Mouse (Mus musculus) embryo, embryonic 11.5 days (tissue): ENCODE data around the gene 3110082I17Rik.

Source experiments
- DNase-seq: peaks from one replicate; pipeline ENCODE4 v3.0.0-alpha.2; 2012; ENCODE audit warnings: low read depth, low spot score

The 3110082I17Rik gene

DNA sequence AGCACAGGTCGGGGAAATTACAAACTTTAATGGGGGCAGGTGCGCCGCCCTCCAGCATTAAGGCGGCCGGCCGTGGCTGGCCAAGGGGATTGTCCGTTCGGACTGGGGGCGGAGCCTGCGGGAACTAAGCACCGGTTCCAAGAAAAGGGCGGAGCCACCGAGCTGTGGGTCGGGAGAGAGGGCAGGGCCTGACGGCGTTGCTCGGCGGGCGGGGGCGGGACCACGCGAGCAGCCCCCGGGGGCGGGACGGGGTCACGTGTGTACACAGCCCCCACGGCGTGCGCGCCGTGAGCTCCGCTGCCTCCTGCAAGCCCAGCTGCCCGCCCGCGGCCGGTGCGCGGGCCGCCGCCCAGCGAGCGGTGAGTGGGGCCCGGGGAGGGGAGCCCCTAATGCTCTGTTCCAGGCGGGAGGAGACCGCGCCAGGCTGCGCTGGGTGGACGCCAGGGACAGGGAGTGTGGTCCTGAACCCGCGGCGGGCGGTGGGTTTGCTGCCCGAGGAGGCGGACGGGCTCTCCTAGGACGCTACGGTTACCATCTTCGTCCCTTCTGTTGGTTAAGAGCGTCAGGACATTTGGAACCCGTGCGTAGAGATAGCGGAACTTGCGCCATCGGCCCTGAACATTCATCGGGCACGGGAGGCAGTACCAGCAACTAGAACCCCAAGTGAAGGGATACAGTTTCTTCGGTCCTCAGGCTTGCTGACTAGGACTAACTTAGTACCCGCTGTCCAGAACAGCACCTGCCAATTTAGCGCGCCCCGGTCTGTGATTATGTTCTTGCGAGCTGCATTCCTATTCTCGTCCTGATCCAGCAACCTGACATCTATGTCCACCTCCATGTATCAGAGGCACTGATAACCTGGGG, 79.7 kb downstream of the 3110082I17Rik start:
- peak; percentile 78 for DNase-seq

GRCm38 (mm10) chr5:139379771-139380384, 80.4 kb downstream of the 3110082I17Rik start:
- no peak for DNase-seq

GRCm38 (mm10) chr5:139378986-139379629, 81.2 kb downstream of the 3110082I17Rik start:
- no peak for DNase-seq

- no peak for DNase-seq
Measured at GRCm38 (mm10) chr5:139378271-139378556, 82.1 kb downstream of the 3110082I17Rik start.

GRCm38 (mm10) chr5:139377468-139378270, 82.7 kb downstream of the 3110082I17Rik start, which contains the start of gene Gpr146:
Gene Gpr146, plus strand, starts transcription at chr5:139377697.
- DNase-seq = no peak

- no peak for DNase-seq
Measured at GRCm38 (mm10) chr5:139374841-139375240, 85.5 kb downstream of the 3110082I17Rik start.

DNA sequence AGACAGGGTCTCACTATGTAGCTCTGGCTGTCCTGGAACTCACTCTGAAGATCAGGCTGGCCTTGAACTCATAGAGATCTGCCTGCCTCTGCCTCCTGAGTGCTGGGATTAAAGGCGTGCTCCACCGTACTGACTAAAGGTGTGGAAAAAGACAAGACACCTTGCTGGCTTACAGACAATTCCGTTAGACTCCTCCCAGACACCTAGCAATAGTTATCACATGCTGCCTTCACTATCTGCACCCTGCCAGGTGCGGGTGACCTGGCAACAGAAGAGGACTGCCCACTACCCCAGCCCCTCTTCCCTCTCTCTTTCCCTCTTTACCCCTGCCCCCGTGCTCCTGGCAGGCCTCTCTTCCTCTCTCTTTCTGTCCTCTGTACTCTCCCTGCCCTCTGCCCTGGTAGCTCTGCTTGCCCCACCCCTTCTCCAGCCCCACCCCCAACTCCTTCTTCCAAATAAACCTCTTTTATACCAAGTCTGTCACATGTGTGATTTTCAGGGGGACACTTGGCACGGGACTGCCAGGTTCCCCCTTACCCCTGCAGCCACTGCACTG, 86.4 kb downstream of the 3110082I17Rik start:
- no peak for DNase-seq

GRCm38 (mm10) chr5:139373126-139373525, 87.2 kb downstream of the 3110082I17Rik start:
- no peak for DNase-seq

DNA sequence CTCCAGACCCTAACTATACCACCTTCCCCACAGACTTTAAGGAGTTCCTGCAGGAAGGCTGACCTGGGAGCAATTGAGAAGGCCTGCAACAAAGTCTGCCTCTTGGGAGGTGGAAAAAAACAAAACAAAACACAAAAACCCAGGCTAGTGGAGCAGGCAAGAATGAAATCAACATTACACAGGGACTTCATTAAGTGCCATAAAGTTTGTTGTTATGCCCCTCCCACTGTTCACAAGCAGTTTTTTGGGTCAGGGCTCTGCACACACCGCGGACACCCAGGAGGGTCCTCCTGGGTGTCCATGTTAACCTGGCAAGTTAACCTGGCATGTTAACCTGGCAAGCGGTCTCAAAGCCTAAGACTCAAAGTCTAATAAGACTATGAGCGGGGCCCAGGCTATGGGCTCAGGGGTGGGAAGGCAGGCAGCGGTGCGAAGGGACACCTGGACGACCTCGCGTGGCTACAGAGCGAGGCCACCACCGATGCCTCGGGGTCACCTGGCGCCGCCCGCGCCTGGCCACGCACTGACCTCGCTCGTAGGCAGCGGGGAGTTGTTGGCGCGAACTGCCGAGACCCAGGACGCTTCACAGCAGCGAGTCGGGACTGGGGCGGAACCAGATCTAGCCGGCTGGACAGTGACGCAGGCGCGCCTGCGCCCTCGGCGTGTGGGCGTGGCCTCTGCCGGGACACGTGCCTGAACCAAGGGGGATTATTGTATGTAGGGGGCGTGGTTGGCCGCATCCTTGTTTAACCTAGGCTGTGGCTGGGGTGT, 88.5 kb downstream of the 3110082I17Rik start:
- peak; percentile 90 for DNase-seq

- DNase-seq = no peak
Measured at GRCm38 (mm10) chr5:139371118-139371517, 89.2 kb downstream of the 3110082I17Rik start.

DNA sequence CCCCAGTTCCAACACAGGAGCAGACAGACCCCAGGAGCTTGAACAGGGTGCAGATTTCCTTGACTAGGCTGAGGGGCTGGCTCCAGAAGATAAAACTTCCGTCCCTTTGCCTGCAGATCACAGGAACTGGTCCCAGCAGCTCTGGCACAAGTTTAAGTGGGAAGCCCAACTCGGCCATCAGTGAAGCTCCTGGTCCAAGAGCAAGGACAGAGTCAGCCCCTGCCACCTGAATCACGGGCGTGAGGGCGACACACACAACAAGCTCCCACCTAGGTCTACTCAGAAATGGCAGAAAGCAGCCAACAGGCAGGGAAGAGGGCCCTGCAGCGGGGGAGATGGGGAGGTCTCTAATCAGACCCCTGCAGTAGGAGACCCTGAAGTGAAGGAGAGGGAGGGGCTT, 90.0 kb downstream of the 3110082I17Rik start:
- no peak for DNase-seq

DNA sequence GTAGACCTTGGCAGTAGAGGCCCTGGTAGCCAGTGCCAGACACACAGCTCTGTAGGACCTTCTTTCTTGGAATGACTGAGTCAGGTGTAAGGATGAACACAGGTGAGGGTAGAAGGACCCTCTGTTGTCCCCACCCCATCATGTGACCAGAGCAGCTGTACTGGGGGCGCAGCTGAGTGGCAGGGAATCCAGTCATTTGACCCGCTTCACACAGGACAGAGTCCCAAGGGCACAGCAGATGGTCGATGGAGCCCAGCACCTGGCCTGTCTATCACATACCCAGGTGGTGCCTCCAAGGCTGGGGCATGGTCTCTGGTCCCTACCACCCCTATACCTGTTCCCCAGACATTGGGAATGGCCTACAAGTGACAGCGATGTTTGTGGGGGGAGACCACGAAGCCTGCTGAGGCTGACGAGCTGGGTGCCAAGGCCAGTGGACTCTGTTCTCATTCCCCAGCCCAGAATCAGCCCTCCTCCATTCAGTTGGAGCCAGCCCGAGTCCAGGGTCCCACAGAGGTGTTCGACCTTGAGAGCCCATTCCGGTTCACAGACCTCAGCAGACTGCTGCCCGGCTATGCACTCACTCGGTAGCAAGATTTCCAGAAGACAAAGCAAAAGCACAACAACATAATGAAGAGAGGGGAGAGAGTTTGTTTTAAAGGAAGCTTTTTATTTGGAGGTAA, 91.5 kb downstream of the 3110082I17Rik start:
- no peak for DNase-seq

- DNase-seq = no peak
Measured at GRCm38 (mm10) chr5:139367884-139368458, 92.4 kb downstream of the 3110082I17Rik start.

- no peak for DNase-seq
Measured at GRCm38 (mm10) chr5:139366484-139366883, 93.8 kb downstream of the 3110082I17Rik start.

DNA sequence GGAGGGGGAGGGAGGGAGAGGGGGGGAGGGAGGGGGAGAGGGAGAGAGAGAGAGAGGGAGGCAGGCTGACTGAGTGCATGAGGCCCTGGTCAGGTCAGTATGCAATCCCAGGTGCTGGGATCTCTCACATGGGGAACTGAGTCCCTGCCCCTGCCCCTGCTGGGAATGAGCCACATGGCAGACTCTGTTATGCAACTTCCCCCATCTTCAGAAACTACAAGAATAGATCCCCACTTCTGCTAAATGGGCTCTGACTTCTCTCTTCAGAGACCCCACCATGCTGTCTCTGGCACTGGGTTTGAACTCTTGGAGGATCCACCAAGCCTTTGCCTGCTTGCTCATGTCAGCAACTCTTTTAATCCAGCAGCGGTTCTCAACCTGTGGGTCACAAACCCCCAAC, 94.5 kb downstream of the 3110082I17Rik start:
- DNase-seq = no peak

DNA sequence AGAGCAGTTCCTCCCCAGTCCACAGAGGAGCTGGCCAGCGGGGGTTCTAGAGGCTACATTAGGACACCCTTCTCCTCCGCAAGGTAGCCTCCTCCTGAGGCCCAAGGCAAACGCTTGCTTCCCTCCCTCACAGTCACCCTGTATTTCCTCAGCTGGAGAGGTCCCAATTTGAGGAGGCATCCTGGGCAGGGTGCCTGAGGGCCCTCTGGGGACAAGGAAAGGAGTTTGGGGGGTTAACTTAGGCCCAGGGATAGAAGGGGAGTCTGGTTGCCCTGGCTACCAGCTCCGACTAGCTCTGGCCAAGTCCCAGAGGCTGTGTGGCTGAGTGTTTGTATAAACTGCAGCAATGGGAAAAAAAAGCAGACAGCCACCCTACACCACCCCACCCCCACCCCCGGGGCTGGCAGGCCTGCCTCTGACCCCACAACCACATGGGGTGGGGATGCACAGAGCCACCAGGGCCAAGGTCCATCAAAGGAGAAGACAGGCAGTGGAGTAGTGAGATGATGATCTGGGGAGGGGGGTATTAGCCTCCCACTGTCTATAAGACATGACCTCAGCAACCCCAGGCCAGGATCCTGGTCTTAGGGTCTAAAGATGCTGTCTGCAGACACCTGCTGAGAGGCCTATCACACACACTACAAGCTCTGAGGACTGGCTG, 95.3 kb downstream of the 3110082I17Rik start:
- no peak for DNase-seq

DNA sequence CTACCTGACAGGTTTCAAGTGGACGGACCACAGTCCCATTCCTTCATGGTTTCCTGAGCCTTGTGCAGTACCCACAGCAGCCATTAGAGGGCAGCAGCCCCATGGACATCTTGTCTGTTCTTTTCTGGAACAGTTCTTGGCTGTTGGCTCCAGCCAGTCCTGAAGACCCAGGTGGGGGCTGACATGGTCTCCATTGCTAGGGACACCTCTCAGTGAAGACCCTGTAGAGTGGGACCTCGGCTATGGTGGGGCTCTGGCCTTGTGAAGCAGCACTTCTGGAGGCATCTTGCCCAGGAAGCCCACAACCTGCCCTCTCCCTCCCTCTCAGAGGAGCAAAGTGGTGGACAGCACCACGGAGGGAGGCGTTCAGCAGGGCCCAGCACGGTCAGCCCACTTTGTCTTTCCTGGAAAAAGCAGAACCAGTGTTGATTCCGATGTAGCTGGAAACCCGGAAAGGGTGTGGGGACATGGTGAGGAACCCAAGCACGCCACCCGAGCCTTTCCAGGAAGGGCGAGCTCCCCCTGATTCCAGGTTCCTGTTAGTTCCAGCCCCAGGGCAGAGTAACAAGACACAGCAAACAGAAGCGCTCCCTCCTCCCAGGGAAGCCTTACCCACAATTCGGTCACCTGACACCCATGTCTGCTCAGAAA, 95.9 kb downstream of the 3110082I17Rik start:
- peak; percentile 73 for DNase-seq

DNA sequence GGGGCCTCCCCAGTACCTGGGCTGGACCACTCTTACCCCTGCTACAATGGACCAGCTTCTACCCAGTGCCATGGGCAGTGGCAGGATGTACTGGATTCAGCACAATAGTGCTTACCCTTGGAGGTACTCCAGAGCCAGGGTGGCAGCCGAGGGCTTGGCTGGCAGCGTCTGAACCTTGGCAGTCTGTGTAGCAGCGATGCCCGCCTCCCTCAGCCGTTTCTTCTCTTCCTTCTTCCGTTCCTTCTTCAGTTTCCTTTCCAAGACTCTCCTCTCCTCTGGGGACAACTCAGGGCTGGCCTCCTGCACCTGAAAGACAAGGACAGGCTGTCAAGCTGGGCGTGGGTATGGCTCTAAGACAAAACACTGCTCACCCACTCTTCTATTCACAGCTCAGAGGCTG, 96.5 kb downstream of the 3110082I17Rik start:
- DNase-seq = no peak

- DNase-seq = no peak
Measured at GRCm38 (mm10) chr5:139359244-139359643, 101.1 kb downstream of the 3110082I17Rik start.
